Mouse (Mus musculus) lung, postnatal 0 days (tissue): ENCODE data around the gene Pttg1ip. TPM values are rescaled to one million over a fixed set of nuclear protein-coding genes. Genes with fewer than 3 reads are reported as not detected.
A peak's percentile ranks its signal among the peaks of the same experiment; 100 is the strongest.

ENCODE experiments used
- ATAC-seq: fragments of 200-750 bp; cut with Nextera tagmentation; 2 replicates; pipeline ENCODE4 v1.8.0; 2017; ENCODE audit warnings: moderate library complexity
- DNase-seq: peaks from one replicate; pipeline ENCODE4 v3.0.0-alpha.2; 2016; ENCODE audit warnings: low spot score
- H3K27ac ChIP-seq: fragments of 300-500 bp; sonication (generic); 2 replicates; pipeline ENCODE4 v1.5.1; 2014; ENCODE audit warnings: antibody characterized with exemption, mild to moderate bottlenecking, low read length, mixed read lengths
- H3K27me3 ChIP-seq: fragments of 300-500 bp; sonication (generic); replicated peaks from 2 replicates; pipeline ENCODE4 v1.6.1; 2014; ENCODE audit warnings: low read length, mixed read lengths; ENCODE audit not compliant: insufficient read depth
- H3K36me3 ChIP-seq: fragments of 300-500 bp; sonication (generic); 2 replicates; pipeline ENCODE4 v1.6.1; 2014; ENCODE audit warnings: low read length, mixed read lengths; ENCODE audit not compliant: insufficient read depth
- H3K4me1 ChIP-seq: fragments of 300-500 bp; sonication (generic); 2 replicates; pipeline ENCODE4 v1.6.1; 2014; ENCODE audit warnings: antibody characterized with exemption, low read depth, low read length, mixed read lengths; ENCODE audit not compliant: insufficient read depth
- H3K4me2 ChIP-seq: fragments of 300-500 bp; sonication (generic); replicated peaks from 2 replicates; pipeline ENCODE4 v1.6.1; 2014; ENCODE audit warnings: low read depth, mild to moderate bottlenecking, low read length, moderate library complexity, mixed read lengths
- H3K4me3 ChIP-seq: fragments of 300-500 bp; sonication (generic); 2 replicates; pipeline ENCODE4 v1.5.1; 2014; ENCODE audit warnings: low read depth, low read length
- H3K9ac ChIP-seq: fragments of 300-500 bp; sonication (generic); replicated peaks from 2 replicates; pipeline ENCODE4 v1.6.1; 2014; ENCODE audit warnings: low read depth, mild to moderate bottlenecking
- H3K9me3 ChIP-seq: fragments of 300-500 bp; sonication (generic); 2 replicates; pipeline ENCODE4 v1.6.1; 2016; ENCODE audit warnings: low read length, mixed read lengths
- CTCF ChIP-seq: IDR thresholded peaks from 2 replicates; pipeline ENCODE4 v1.5.1; 2016; ENCODE audit warnings: antibody characterized with exemption, mild to moderate bottlenecking
- EP300 ChIP-seq: IDR thresholded peaks from 2 replicates; pipeline ENCODE4 v1.6.1; 2016; ENCODE audit warnings: antibody characterized with exemption, mild to moderate bottlenecking, control low read depth
- WGBS: fragments of 180-500 bp; shearing (Covaris S2); extraction: QIAGEN DNeasy Blood & Tissue Kit; methylation state at CpG from one replicate; pipeline ENCODE4 v1.1.7; 2014; 5-methylcytosine and 5-hydroxymethylcytosine counted together
- polyA plus RNA-seq: library from polyadenylated mRNA; unstranded; fragments of >200 nt; fragmentation: Nextera tagmentation; extraction: Ambion mirVana; gene quantifications from 2 replicates; pipeline ENCODE4 v1.2.1, GENCODE M21; 2015

Pttg1ip gene
- polyA plus RNA-seq, 1 experiment from 2014 or later, result 207 TPM

DNA sequence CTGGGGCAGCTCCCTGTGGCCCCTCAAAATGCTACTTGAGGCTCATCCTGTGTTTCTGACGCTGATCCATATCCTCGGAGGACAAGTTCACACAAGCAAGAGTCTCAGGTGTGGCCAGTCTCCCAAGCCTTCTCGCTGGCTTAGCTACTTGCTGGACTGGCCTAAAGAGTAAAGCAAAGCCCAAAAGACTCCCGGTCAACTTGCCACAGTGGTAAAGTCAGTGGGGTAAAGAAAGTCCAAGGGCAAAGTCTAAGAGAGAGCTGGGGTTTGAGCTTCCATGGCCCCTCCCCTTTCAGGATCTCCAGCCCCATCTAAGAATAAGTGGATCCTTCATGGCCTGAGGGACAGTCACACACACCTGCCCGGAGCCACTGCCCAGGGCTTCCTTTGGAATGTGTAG lies 29.4 kb upstream of the Pttg1ip start:
- no peak overlapping the region for H3K9ac ChIP-seq
- no peak overlapping the region for H3K4me2 ChIP-seq
- no peaks in the 10 kb centered on the region for H3K27me3 ChIP-seq
- 78% methylated on average over 5 of the region's 5 CpGs for WGBS
- TF ChIP-seq CTCF, result no peak
- no peak for TF ChIP-seq EP300
- ATAC-seq, result no peak
- H3K4me3 ChIP-seq, result no peak overlapping the region
- H3K9me3 ChIP-seq, result no peaks in the 10 kb centered on the region
- no peak overlapping the region for H3K27ac ChIP-seq
- H3K36me3 ChIP-seq, result no peaks in the 10 kb centered on the region
- no peaks in the 10 kb centered on the region for H3K4me1 ChIP-seq
- no peak for DNase-seq

GRCm38 (mm10) chr10:77553285-77553684 lies 28.2 kb upstream of the Pttg1ip start:
- no peak overlapping the region for H3K27ac ChIP-seq
- H3K27me3 ChIP-seq, result no peaks in the 10 kb centered on the region
- no peak overlapping the region for H3K9ac ChIP-seq
- TF ChIP-seq EP300, result no peak
- TF ChIP-seq CTCF, result no peak
- H3K4me2 ChIP-seq, result no peak overlapping the region
- WGBS, result 77% methylated on average over 4 of the region's 4 CpGs
- no peaks in the 10 kb centered on the region for H3K4me1 ChIP-seq
- H3K36me3 ChIP-seq, result no peaks in the 10 kb centered on the region
- DNase-seq, result no peak
- H3K9me3 ChIP-seq, result no peaks in the 10 kb centered on the region
- ATAC-seq, result no peak
- no peak overlapping the region for H3K4me3 ChIP-seq

DNA sequence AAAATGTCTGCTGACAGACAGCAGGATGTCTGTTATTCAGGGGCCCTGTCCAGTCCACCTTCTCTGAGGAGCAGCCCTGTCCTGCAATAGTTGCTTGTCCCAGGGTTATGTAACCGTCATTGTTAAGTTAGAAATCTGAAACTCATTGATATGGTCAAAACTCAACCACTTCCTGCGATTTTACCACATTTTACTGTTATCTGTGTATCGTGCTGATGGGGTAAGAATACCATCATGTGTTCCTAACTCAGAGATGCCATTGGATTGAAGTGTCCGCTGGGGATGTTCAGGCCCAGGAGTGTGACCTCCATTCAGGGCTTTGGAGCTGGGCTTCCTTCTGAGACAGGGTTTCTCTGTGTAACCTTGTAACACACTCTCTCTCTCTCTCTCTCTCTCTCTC lies 26.6 kb upstream of the Pttg1ip start:
- DNase-seq, result no peak
- Histone ChIP-seq H3K4me2 (no peak overlapping the region), H3K36me3 (no peaks in the 10 kb centered on the region), H3K27me3 (no peaks in the 10 kb centered on the region), H3K4me3 (no peak overlapping the region), H3K4me1 (no peaks in the 10 kb centered on the region), H3K9me3 (no peaks in the 10 kb centered on the region), H3K9ac (no peak overlapping the region), H3K27ac (no peak overlapping the region)
- TF ChIP-seq CTCF, result no peak
- TF ChIP-seq EP300, result no peak
- ATAC-seq, result no peak
- WGBS, result 79% methylated on average over 4 of the region's 4 CpGs

DNA sequence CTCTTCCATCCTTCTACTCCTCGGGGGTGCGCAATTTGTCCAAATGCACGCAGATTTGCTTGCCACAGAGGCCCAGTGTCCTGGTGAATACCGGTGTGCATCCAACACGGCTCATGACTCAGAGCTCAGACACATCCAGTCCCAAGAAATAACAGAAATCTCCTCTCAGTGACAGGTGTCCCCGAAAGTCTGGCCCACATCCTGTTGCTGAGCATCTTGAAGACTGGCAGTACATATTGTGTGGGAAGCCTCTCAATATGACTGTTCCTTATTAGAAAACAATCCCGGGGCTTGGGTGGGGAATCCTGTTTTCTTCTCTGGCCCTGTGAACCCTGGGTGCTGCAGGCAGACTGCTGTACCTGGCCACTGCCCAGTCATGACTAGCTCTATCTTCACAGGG lies 24.9 kb upstream of the Pttg1ip start:
- no peak overlapping the region for H3K27ac ChIP-seq
- H3K36me3 ChIP-seq, result no peaks in the 10 kb centered on the region
- H3K4me1 ChIP-seq, result no peaks in the 10 kb centered on the region
- H3K27me3 ChIP-seq, result no peaks in the 10 kb centered on the region
- 89% methylated on average over 7 of the region's 7 CpGs for WGBS
- no peak for ATAC-seq
- no peaks in the 10 kb centered on the region for H3K9me3 ChIP-seq
- H3K4me3 ChIP-seq, result no peak overlapping the region
- TF ChIP-seq EP300, result no peak
- TF ChIP-seq CTCF, result no peak
- DNase-seq, result no peak
- H3K9ac ChIP-seq, result no peak overlapping the region
- no peak overlapping the region for H3K4me2 ChIP-seq

DNA sequence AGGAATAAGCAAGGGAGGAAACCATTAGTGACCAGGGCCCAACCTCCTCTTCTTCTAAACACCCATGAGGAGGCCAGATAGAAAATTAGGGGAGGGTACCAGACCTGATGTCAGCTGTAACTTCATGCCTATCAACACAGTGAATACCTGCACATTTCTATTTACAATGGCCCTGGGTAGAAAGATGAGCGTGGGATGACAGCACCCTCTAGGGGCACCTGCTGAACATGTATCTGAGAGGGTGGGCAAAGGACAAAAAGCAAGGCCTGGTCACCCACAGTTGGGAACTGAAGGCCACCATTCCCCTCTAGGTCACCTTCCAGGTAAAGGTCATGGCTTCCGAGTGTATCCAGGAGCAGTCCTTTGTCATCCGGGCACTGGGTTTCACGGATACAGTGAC lies 23.9 kb upstream of the Pttg1ip start:
- no peaks in the 10 kb centered on the region for H3K4me1 ChIP-seq
- H3K9ac ChIP-seq, result no peak overlapping the region
- H3K9me3 ChIP-seq, result no peaks in the 10 kb centered on the region
- H3K27me3 ChIP-seq, result no peaks in the 10 kb centered on the region
- no peak overlapping the region for H3K4me2 ChIP-seq
- 89% methylated on average over 4 of the region's 4 CpGs for WGBS
- ATAC-seq (no peak), DNase-seq (no peak)
- H3K36me3 ChIP-seq, result no peaks in the 10 kb centered on the region
- TF ChIP-seq CTCF (peak; percentile 47), EP300 (no peak)
- H3K27ac ChIP-seq, result no peak overlapping the region
- H3K4me3 ChIP-seq, result no peak overlapping the region

DNA sequence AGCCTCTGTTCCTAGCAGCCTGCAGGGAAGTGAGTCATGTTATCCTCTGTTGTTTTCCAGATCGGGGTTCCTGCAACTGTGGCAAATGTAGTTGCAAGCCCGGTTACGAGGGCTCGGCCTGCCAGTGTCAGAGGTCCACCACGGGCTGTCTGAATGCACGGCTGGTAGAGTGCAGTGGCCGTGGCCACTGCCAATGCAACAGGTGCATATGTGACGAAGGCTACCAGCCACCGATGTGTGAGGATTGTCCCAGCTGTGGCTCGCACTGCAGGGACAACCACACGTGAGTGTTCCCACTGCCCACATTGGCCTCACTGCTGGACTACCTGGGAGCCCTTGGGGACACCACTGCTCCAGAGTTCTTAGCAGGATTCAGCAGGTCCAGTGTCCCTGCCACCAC lies 21.4 kb upstream of the Pttg1ip start:
- Histone ChIP-seq H3K4me3 (no peak overlapping the region), H3K4me1 (no peaks in the 10 kb centered on the region), H3K9ac (no peak overlapping the region), H3K4me2 (no peak overlapping the region), H3K36me3 (no peaks in the 10 kb centered on the region), H3K27ac (no peak overlapping the region), H3K9me3 (no peaks in the 10 kb centered on the region), H3K27me3 (no peaks in the 10 kb centered on the region)
- WGBS, result 82% methylated on average over 11 of the region's 11 CpGs
- ATAC-seq, result no peak
- no peak for DNase-seq
- TF ChIP-seq CTCF (no peak), EP300 (no peak)

GRCm38 (mm10) chr10:77560830-77561229 lies 20.7 kb upstream of the Pttg1ip start:
- H3K4me3 ChIP-seq, result no peak overlapping the region
- DNase-seq (peak; percentile 44), ATAC-seq (peak; percentile 64)
- 55% methylated on average over 9 of the region's 9 CpGs for WGBS
- no peaks in the 10 kb centered on the region for H3K27me3 ChIP-seq
- no peaks in the 10 kb centered on the region for H3K9me3 ChIP-seq
- H3K27ac ChIP-seq, result no peak overlapping the region
- TF ChIP-seq CTCF, result no peak
- TF ChIP-seq EP300, result no peak
- no peak overlapping the region for H3K9ac ChIP-seq
- no peak overlapping the region for H3K4me2 ChIP-seq
- H3K36me3 ChIP-seq, result no peaks in the 10 kb centered on the region
- H3K4me1 ChIP-seq, result no peaks in the 10 kb centered on the region
